Mouse (Mus musculus) heart, adult 8-10 months (tissue): ENCODE data around the gene Pou2f3. TPM values are rescaled to one million over a fixed set of nuclear protein-coding genes. Genes with fewer than 3 reads are reported as not detected.

Source experiments
- DNase-seq: peaks from one replicate; pipeline ENCODE4 v3.0.0; 2022; ENCODE audit warnings: low spot score
- total RNA-seq, 4 experiments: library from RNA; stranded (reverse); gene quantifications; 2 replicates each; pipeline ENCODE4 v1.2.4; 2022

Gene Pou2f3
- total RNA-seq, 4 experiments from 2014 or later: not detected

DNA sequence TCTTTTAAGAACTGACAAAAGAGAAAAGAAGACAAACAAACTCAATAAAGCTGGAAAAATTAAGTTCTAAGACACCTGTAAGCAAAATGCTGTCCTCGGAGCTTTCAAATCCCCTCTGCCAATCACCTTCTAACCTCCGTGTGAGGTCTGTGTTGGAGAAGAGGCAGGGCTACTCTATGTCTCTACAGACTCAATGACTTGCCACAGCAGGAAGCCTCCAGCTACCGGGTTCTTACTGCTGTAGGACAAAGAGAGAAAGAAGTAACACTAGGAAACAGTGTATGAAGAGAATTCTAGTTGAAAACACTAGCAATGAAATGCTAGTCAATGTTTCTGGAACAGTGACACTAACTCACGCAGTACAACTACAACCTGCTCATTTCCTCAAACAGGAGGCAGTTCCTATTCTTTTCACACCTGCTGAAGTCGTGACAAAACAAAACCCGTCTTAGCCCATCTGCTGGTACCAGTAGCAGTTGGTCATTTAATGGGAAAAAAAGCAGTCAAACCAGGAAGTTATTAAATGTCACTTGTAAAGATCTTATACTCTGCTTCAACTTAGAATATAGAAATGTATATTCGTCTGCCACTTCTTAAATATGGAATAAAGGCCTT is 126.6 kb downstream of the Pou2f3 start:
- no peak for DNase-seq

DNA sequence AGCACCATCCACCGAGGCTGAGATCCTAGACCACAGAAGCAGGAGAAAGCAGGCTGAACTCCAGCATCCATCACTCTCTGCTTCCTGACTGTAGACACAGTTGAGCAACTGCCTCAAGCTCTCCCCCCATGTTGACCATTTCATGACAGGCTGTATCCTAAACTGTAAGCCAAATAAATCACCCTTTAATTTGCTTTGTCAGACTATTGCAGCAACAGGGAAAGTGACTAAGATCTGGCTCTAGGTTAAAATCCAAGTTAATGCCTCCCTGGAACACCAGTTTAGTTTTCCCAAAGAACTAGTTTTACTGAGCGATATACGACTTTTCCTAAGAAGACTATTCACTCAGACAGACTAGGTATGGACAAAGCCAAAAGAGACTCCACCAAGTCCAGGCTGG is 131.5 kb downstream of the Pou2f3 start:
- no peak for DNase-seq

DNA sequence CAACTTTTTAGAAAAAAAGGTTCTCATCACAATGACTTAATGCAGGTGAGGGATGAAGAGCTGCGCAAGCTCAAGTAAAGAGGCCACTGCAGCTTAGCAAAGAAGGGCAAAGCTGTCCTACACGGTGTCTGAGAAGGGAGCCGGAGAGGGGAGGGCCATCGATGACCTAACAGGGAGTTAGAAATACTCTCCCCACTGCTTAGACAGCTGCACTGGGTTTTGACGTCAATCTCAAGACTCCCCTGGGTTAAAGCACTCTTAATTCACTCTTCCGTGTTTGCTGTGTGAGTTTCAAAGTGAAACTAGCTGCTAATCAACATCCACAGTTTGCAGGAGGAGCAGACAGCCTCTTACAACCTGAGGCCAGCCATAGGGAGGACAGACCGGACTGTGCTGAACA is 134.0 kb downstream of the Pou2f3 start:
- DNase-seq: no peak

DNA sequence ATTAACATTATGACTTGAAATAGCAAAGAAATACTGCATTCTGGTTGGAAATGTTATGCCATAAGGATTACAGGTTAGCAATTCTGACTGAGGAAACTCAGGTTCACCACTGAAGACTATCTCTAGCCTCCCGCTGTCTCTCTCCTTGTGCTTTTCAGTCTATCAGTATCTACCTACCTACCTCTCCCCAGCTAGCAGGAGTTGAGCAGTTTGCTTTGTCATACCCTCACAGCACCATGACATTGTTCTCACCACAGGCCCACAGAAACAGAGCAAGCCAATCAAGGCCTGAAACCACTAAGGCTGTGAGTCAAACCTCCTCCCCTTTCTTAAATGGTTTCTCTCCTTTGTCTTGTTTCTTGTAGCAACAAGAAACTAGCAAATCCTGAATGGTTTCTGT is 135.6 kb downstream of the Pou2f3 start:
- no peak for DNase-seq

Other genes starting within 250 kb of the Pou2f3 start
- gene Arhgef12, start 103.1 kb downstream of the Pou2f3 start, total RNA-seq: 100 to 1,000 TPM; 132 to 160 (median 141) TPM
- gene Tmem136, start 93.8 kb downstream of the Pou2f3 start, total RNA-seq: 1 to 10 TPM; 3.9 to 7.5 (median 6.6) TPM
- 10 to 100 TPM in 1 of 4 experiments, 1 to 10 TPM in 3; 8.9 to 10.2 (median 9.0) TPM for gene Oaf, start 29.5 kb upstream of the Pou2f3 start, total RNA-seq
- not detected for gene Trim29, start 100.5 kb upstream of the Pou2f3 start, total RNA-seq